Mouse (Mus musculus) bone marrow, adult 2 months (tissue): ENCODE measurements around the gene Esyt3.

Source experiments
- CTCF ChIP-seq: fragments of 200-500 bp; IDR thresholded peaks from 2 replicates; pipeline ENCODE4 v1.5.1; 2011; ENCODE audit warnings: low read length, control low read depth; ENCODE audit not compliant: control insufficient read depth, insufficient read depth
- POLR2A ChIP-seq: fragments of 200-500 bp; IDR thresholded peaks from 2 replicates; pipeline ENCODE4 v1.6.1; 2011; ENCODE audit warnings: low read depth, mild to moderate bottlenecking, control low read depth, low read length, borderline replicate concordance; ENCODE audit not compliant: control insufficient read depth

GRCm38 (mm10) chr9:99345351-99345792, 13.0 kb downstream of the Esyt3 start:
- TF ChIP-seq CTCF, result no peak
- TF ChIP-seq POLR2A, result no peak
